Mouse (Mus musculus): ENCODE data around the gene Pid1.

Pid1 gene

DNA sequence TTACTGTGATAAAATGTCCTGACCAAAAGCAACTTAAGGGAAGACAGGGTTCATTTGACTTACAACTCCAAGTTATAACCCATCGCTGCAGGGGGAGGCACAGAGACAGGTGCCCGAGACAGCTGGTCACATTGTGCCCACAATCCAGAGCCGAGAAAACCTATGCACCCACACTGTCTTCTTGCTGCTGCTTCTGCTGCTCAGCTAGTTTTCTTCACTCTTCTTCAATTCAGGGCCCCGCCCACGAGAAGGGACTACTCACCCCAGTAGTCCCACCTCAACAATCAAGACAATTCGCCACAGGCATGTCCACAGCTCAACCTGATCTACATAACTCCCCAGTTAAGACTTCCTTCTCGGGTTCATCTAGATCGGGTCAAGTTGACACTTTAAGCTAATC, at the start of gene Pid1:
Pid1 (minus strand) TSS at position 214 of the 400 bp plus-strand sequence.
- no peak for DNase-seq (ENCODE audit: low read depth, low spot score)

DNA sequence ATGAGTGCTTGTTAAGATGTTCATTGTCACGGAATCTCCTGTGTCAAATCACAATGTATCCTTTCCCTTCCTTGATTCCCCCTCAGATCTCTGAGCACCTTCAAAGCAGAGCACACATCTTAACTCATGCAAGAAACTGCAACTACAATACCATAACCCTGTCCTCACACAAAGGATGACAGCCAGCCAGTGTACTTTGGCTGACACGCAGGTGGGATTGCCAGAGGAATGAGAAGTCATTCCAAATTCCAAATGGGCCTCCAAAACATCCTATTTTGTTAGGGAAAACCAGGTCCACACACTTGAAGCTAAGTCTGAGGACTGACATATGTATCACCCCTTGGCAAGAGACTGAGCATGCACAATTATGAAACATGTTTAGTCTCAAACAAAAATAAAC, 45.5 kb upstream of the Pid1 start:
- DNase-seq (ENCODE audit: low read depth, low spot score): no peak

DNA sequence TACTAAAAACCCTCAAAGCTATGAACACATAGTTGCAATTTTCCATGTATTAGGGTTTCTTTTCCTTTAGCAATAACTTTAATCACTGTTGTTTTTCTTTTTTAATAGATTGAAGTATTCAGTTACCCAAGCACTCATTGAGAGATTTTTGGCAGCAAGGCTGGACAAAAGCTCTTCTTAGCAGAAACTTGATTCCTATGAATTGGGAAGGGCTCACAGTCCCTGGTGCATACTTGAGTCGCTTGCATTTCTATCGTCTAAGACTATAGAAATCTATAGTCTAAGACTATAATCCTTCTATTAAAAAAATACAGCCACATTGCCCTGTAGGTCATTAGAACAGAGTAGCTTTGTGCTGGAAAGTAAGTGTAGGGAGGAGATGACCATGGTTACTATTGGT, 44.9 kb upstream of the Pid1 start:
- no peak for DNase-seq (ENCODE audit: low read depth, low spot score)

DNA sequence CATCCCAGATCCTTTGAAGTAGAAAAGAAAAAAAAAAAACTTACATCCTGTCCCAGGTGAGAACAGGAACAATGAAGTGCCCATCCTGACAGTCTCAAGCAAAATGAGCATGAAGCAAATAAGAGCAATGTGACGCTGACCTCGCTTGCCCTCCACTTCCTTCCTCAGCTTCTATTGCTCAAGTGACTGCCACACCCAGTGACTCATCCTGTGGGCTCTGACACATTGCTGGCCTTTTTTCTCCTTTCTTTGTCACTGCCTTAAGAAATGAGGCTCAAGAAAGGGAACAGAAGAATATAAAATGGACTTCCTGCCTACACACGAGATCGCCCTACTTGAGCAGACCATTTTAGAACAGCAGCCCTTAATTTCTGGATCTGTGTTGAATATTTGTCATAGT, 42.9 kb upstream of the Pid1 start:
- peak; percentile 12 for DNase-seq (ENCODE audit: low read depth, low spot score)

- DNase-seq (ENCODE audit: low read depth, low spot score): no peak
Observed at GRCm38 (mm10) chr1:84405551-84406290, 41.7 kb upstream of the Pid1 start.

GRCm38 (mm10) chr1:84404880-84405279, 40.9 kb upstream of the Pid1 start:
- no peak for DNase-seq (ENCODE audit: low read depth, low spot score)

- no peak for DNase-seq (ENCODE audit: low read depth, low spot score)
Observed at GRCm38 (mm10) chr1:84402154-84402553, 38.2 kb upstream of the Pid1 start.

- DNase-seq (ENCODE audit: low read depth, low spot score): no peak
Observed at GRCm38 (mm10) chr1:84399671-84400070, 35.7 kb upstream of the Pid1 start.

DNA sequence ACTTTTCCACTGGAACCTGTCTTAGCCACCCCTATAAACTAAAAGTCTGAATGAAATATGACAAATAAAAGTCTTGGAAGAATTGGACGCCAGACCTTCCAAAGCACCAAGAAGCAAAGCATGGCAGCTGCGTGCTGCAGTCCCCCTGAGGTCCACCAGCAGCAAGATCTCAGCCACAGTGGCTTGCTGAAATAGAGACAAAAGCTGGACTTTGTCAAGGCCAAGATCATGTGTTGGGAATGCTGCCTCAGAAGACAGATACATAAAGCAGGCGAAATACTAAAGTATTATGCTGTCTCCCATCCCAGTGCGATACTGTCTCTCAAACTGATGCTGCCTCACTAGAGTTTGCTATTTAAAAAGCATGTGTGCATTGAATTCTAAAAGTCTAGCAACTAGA, 35.1 kb upstream of the Pid1 start:
- no peak for DNase-seq (ENCODE audit: low read depth, low spot score)

GRCm38 (mm10) chr1:84396787-84397186, 32.8 kb upstream of the Pid1 start:
- no peak for DNase-seq (ENCODE audit: low read depth, low spot score)

DNA sequence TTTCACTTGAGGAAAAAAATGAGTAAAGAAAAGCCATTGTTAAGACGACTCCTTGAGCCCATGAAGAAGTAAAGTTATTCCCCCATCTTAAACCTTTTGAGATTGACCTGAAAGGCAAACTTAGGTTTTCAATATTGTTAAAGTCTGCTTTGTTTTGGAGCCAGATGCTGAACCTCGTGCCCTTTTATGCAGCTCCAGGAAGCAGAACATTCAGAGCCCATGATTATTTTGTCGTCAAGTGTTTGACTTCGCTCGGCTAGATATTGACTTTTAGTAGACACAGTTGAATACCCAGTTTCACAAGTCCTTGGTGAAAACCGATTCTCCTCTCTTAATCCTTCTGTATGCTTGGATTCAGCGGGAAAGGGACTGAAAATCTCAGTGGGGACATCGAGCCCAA, 31.9 kb upstream of the Pid1 start:
- DNase-seq (ENCODE audit: low read depth, low spot score): no peak

DNA sequence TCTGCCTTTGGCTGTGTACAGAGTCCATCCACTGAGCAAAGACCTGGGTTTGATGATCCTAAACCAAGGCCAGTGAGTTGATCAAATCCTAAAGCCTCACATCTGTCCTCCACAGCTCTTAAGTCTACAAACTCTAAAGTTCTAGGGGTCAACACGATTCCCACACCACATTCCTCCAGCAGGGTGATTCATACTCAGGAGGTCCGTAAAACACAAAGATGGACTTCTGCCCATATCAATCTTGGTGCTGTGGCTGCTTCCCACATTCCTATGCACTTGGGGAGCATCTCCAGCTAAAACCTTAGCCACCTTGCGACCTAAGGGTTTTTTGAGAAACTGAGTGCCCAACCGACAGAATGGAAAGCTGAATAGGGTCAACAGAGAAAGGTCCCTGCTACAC, 27.0 kb upstream of the Pid1 start:
- no peak for DNase-seq (ENCODE audit: low read depth, low spot score)

- DNase-seq (ENCODE audit: low read depth, low spot score): no peak
Observed at GRCm38 (mm10) chr1:84387616-84388015, 23.6 kb upstream of the Pid1 start.

GRCm38 (mm10) chr1:84386481-84387146, 22.6 kb upstream of the Pid1 start:
- DNase-seq (ENCODE audit: low read depth, low spot score): no peak

DNA sequence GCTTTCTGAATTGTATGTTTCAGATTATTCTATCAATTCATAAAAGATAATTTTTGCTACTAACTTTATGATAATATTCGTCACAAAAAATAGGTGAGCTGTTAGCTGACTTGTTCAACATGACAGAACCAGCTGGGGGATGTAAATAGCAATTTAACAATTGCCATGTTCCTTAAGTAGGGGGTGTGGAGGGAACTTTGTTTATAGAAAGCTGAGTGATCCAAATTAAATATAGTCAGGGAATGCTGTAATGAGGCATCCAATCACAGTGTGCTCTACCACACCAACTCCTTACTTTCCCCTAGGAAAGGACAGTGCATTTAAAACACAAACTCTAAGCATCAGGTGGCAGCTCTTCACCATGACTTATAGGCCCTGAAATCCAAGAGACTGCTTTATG, 18.7 kb upstream of the Pid1 start:
- no peak for DNase-seq (ENCODE audit: low read depth, low spot score)

GRCm38 (mm10) chr1:84382064-84382463, 18.1 kb upstream of the Pid1 start:
- no peak for DNase-seq (ENCODE audit: low read depth, low spot score)

- DNase-seq (ENCODE audit: low read depth, low spot score): no peak
Observed at GRCm38 (mm10) chr1:84380895-84381294, 16.9 kb upstream of the Pid1 start.

DNA sequence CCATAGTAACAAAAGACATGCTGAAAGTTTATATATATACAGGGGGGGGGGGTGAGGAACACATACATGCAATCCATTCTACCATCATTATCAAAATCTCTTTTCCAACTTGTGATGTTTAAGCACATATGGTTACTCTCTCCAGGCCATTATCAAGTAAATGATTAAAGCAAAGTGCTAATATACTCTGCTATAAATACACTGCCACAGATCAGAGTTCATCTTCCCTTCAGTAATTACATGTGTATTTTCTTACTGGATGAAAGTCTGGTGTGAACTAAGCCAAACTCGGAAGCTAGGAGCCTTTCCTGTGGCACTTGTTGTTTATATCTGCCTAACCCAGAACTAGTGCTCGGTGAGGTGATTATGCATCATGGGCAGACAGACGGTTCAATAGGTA, 3.8 kb upstream of the Pid1 start:
- no peak for DNase-seq (ENCODE audit: low read depth, low spot score)

DNA sequence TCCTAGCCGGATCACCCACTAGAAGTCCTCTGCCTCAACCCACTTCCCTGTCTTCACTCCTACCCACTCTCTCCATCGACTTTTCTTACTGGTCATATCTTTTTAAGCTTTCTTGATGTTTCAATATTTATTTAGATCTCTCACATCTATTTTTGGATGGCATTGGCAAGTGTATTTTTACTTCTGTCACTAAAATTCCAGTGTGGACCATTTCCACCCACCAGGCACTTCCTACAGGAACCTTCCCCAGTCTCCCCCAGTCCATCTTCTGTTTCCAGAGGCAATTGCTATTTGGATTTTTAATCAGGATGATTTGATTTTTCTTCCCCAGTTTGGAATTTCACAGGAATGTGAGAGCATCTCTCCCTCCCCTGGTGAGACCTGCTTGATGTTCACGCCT, 2.6 kb upstream of the Pid1 start:
- DNase-seq (ENCODE audit: low read depth, low spot score): no peak

- DNase-seq (ENCODE audit: low read depth, low spot score): no peak
Observed at GRCm38 (mm10) chr1:84362709-84363617, 1.0 kb downstream of the Pid1 start.

- no peak for DNase-seq (ENCODE audit: low read depth, low spot score)
Observed at GRCm38 (mm10) chr1:84362209-84362608, 1.8 kb downstream of the Pid1 start.

GRCm38 (mm10) chr1:84361389-84361788, 2.6 kb downstream of the Pid1 start:
- DNase-seq (ENCODE audit: low read depth, low spot score): no peak

Measured in CD4-positive, CD25-positive, alpha-beta regulatory T cell, adult 2 months (primary cell).